Mouse (Mus musculus): ENCODE measurements around the gene Rnaseh2a.

DNA sequence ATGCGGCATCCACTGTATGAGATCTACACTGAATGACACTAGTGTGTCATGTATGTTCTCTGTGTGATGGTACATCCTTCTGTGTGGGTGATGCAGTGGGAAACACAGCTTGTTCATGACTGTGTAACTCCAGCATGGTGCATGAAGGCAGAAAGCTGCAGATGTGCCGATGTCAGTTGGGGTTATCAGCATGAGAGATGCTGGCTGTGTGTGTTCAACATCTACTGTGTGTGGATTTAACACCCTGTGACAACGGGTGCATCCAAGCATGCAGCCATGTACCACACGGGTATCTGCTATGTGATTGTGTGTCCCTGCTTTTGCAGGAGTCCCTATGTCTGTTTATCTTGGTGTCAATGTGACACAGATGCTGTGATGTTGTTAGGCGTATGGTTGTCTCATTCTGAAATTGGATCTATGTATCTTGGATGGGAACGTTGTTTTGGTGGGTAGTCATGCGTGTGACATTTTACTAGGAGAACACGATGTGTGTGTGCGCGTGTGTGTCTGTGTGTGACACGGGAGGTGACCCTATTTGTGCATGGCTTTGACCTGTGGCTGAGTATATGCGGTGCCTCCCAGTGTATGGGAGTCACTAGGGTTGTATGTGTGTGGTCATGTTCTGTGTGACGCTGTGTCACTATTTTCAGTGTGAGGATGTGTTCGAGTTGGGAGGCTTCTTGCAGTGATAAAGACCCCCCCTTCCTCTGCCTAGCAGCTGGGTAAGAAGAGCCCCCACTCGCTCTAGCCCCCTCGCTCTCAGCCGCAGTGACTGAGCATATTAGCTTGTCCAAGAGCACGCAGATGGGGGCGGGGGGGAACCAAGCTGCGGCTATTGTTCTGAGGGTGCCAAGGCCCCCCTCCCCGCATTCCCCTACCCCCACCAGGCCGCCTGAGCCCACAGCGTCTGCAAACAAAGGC lies 33.3 kb downstream of the Rnaseh2a start:
- TF ChIP-seq CTCF (IDR thresholded peaks at IDR 0.05; ENCODE audit: low read depth, low read length) (no peak), POLR2A (IDR thresholded peaks at IDR 0.05; ENCODE audit: extremely low read depth, insufficient read depth, low read length) (no peak)
